Mouse (Mus musculus): Measurements from ENCODE around the gene Trpc1. TPM values are rescaled to one million over a fixed set of nuclear protein-coding genes. Genes with fewer than 3 reads are reported as not detected.

Gene Trpc1
- polyA plus RNA-seq, 1 experiment from 2014 or later, result 5.9 TPM

DNA sequence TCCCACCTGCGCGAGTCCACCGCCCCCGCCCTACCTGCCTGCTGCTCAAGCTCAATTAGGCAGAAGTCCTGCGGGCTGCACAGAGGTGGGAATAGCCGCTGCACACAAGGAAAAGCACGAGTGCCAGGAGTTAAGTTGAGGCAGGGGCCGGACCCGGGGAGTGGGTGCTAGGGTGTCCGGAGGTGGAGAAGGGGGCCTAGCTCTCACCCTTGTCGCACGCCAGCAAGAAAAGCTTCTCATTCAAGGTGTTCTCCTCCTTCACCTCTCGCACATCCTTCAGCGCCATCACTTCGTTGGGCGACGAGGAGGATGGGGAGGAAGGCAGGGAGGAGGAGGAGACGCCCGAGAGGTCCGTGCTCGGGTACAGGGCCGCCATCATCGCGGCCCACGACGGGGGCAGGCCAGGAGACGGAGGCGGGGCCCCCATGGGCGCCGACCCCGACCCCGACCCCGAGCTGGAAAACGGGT, 680 bp downstream of the Trpc1 start:
- Histone ChIP-seq H3K27me3 (peaks cover 7% of the 10 kb centered on the region; the same call in 1 of the 2 replicates), H3K4me1 (no peaks in the 10 kb centered on the region), H3K9ac (peak overlapping the region; percentile 91), H3K9me3 (replicated peaks) (no peaks in the 10 kb centered on the region), H3K36me3 (no peaks in the 10 kb centered on the region), H3K4me3 (peak overlapping the region; percentile 92), H3K4me2 (replicated peaks) (peak overlapping the region; percentile 76), H3K27ac (no peak overlapping the region)
- WGBS, result under 1% methylated on average over 31 of the region's 34 CpGs
- ATAC-seq (ENCODE audit: low FRiP score), result peak; percentile 69

DNA sequence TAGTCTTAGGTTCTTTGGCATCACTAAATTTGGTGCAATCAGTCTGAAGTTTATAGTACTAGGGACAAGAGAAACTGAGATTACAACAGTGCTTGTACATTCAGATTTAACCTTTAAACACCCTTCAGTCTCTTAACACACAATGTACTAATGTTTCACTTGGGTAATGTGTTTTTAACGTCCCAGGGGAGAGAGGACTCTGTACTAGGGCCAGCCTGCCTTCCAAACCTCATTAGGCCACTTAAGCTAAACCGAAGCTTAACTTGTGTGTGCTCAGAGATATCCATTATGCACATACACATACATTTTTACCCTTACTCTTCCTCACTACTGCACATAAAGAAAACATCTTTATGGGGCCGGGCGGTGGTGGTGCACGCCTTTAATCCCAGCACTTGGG, 2.9 kb downstream of the Trpc1 start:
- no peak for ATAC-seq (ENCODE audit: low FRiP score)
- 83% methylated on average over 5 of the region's 5 CpGs for WGBS

DNA sequence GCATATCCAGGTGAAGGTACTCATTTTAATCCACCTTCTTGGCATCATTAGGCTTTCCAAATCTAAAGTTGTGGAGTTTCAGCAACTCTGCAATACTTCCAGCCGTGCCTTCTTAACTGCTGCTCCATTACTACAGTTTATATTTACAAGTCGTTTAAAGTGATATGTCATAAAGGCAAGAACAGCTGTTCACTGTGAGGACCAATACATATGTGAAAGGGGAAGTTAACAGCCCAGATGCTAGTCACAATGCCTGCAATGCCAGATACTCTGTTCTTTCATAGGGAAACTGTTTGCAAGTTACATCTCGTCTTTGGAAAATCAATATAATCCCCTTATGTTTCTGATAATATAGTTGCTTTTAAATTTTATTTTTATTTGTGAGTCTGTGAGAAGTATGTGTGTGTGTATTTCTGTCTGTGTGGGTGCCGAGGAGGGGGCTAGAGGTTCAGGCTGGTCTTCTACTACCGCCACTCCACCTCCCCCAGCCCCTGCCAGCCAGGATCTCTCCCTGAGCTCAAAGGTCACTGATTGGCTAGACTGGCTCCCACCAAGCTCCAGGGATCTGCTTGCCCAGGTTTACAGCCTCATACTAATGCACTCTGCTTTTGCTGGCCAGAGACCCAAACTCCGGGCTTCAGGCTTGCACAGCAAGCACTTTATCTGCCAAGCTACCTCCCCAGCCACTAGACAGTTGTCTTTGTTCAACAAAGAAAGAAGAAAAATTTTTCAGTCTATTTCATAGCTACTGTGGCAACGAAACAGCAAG, 5.1 kb downstream of the Trpc1 start:
- Histone ChIP-seq H3K4me2 (replicated peaks) (no peak overlapping the region), H3K36me3 (no peaks in the 10 kb centered on the region), H3K27ac (no peak overlapping the region), H3K9ac (no peak overlapping the region), H3K27me3 (no peaks in the 10 kb centered on the region), H3K9me3 (replicated peaks) (no peaks in the 10 kb centered on the region), H3K4me3 (no peak overlapping the region), H3K4me1 (no peaks in the 10 kb centered on the region)
- WGBS, result 73% methylated on average over 7 of the region's 7 CpGs
- no peak for ATAC-seq (ENCODE audit: low FRiP score)

More for the DNA sequence above, 2.9 kb downstream of the Trpc1 start:
- H3K4me1 ChIP-seq, result no peaks in the 10 kb centered on the region
- H3K9me3 ChIP-seq (replicated peaks), result no peaks in the 10 kb centered on the region
- H3K9ac ChIP-seq, result no peak overlapping the region
- peaks cover 7% of the 10 kb centered on the region; the same call in 1 of the 2 replicates for H3K27me3 ChIP-seq
- H3K36me3 ChIP-seq, result no peaks in the 10 kb centered on the region
- H3K4me2 ChIP-seq (replicated peaks), result no peak overlapping the region
- H3K27ac ChIP-seq, result no peak overlapping the region
- H3K4me3 ChIP-seq, result no peak overlapping the region

DNA sequence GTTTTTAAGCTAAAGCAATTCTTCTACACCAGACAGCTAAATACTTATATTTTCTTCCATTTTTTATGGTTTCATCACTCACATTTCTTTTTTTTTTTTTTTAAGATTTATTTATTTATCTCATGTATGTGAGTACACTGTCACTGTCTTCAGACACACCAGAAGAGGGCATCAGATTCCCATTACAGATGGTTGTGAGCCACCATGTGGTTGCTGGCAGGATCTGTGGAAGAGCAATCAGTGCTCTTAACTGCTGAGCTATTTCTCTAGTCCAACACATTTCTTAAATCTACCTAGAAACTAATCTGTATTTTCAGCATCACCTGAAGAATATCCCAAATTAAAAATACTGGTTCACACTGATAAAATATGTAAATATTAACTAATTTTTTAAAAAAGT, 13.9 kb downstream of the Trpc1 start:
- H3K4me2 ChIP-seq (replicated peaks), result no peak overlapping the region
- no peaks in the 10 kb centered on the region for H3K9me3 ChIP-seq (replicated peaks)
- no peak for ATAC-seq (ENCODE audit: low FRiP score)
- no peaks in the 10 kb centered on the region for H3K27me3 ChIP-seq
- no peak overlapping the region for H3K9ac ChIP-seq
- H3K27ac ChIP-seq, result no peak overlapping the region
- no peak overlapping the region for H3K4me3 ChIP-seq
- peaks cover 6% of the 10 kb centered on the region; the same call in 1 of the 2 replicates for H3K36me3 ChIP-seq
- no peaks in the 10 kb centered on the region for H3K4me1 ChIP-seq

DNA sequence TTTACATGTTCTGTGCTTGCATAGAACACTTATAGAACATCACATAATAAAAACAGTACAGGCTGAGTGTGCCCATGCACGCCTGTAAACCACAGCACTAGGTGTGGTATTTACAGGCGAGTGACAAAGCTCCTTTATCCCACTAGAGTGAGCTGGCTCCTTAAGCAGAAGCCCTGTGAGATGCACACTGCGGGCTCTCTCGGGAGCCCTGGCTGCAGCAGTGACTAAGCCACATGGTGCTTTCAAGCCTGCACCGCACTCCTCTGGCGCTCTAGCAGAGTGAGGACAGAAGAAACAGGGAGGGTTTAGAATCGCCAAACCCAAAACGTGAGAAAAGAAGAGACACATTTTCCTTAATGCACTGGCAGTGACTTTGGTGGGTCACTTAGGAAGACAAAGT, 37.6 kb downstream of the Trpc1 start:
- Histone ChIP-seq H3K4me3 (no peak overlapping the region), H3K4me2 (replicated peaks) (no peak overlapping the region), H3K27ac (no peak overlapping the region), H3K36me3 (peaks cover 8% of the 10 kb centered on the region; the same call in 1 of the 2 replicates), H3K9ac (no peak overlapping the region), H3K9me3 (replicated peaks) (no peaks in the 10 kb centered on the region), H3K27me3 (no peaks in the 10 kb centered on the region), H3K4me1 (no peaks in the 10 kb centered on the region)
- no peak for ATAC-seq (ENCODE audit: low FRiP score)
- WGBS, result 27% methylated on average over 8 of the region's 8 CpGs

DNA sequence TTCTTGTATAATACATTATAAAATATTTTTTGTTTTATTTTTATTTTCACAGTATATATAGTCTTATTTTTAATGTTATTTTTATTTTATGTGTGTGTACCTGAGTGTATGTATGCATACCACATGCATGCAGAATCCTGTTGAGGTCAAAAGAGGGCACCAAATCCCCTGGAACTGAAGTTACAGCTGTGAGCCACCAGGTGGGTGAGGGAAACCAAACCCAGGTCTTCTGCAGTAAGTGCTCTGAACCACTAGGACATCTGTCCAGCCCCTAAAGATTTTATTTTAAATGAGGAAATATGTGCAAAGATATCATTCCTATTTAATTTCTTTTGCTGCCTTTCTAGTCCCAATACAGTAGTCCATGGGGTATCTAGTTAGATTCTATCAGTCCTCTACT, 41.2 kb downstream of the Trpc1 start:
- no peaks in the 10 kb centered on the region for H3K9me3 ChIP-seq (replicated peaks)
- H3K4me1 ChIP-seq, result no peaks in the 10 kb centered on the region
- no peak overlapping the region for H3K9ac ChIP-seq
- peaks cover 10% of the 10 kb centered on the region; the same call in 1 of the 2 replicates for H3K36me3 ChIP-seq
- H3K27me3 ChIP-seq, result no peaks in the 10 kb centered on the region
- H3K27ac ChIP-seq, result no peak overlapping the region
- no peak for ATAC-seq (ENCODE audit: low FRiP score)
- H3K4me3 ChIP-seq, result no peak overlapping the region
- H3K4me2 ChIP-seq (replicated peaks), result no peak overlapping the region

DNA sequence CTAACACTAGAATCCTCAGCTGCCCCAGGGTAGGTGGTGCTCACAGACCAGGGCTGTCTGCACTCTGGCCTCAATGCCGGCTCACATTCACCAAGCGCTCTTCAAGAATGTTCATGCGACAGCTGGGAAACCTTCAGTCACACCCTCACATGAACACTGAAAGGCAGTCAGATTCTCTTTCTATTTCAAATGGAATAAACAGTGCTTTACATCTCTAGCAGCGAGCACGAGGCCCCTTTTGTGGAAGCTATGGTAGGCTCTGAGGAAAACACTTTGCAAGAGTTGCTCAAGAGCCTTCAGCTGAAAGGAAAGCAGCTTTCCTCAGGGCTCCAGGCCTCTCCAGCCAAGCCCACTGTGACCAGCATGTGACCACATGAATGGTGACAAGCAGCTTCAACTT, 44.8 kb downstream of the Trpc1 start:
- Histone ChIP-seq H3K27me3 (no peaks in the 10 kb centered on the region), H3K4me1 (no peaks in the 10 kb centered on the region), H3K9ac (no peak overlapping the region), H3K36me3 (peaks cover 10% of the 10 kb centered on the region; the same call in 1 of the 2 replicates), H3K9me3 (replicated peaks) (no peaks in the 10 kb centered on the region), H3K4me2 (replicated peaks) (no peak overlapping the region), H3K27ac (no peak overlapping the region), H3K4me3 (no peak overlapping the region)
- WGBS, result 87% methylated on average over 5 of the region's 5 CpGs
- ATAC-seq (ENCODE audit: low FRiP score), result no peak

DNA sequence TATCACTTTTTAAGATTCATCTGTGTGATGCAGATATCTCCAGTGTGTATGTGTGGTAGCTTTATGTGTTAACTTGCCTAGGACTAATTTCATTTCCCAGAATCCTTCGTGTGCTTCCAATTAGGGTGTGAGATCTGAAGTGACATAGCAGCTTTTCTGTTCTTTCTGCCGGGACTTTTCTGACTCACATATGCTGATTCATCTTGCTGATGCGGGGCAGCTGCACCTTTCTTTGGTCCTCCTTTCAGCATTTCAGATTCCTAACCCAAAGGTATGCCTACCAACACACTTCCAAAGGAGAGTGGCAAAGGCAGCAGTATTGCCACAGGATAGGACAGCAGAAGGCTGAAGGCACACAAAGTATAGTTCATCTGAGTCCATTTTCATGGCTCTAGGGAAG, 46.1 kb downstream of the Trpc1 start:
- no peak for ATAC-seq (ENCODE audit: low FRiP score)
- H3K27me3 ChIP-seq, result no peaks in the 10 kb centered on the region
- no peak overlapping the region for H3K4me2 ChIP-seq (replicated peaks)
- 86% methylated on average over 3 of the region's 3 CpGs for WGBS
- no peak overlapping the region for H3K9ac ChIP-seq
- 0 out of 2 replicates have a peak, but pooled peaks cover 4% of the 10 kb centered on the region for H3K36me3 ChIP-seq
- no peak overlapping the region for H3K27ac ChIP-seq
- H3K4me3 ChIP-seq, result no peak overlapping the region
- H3K4me1 ChIP-seq, result no peaks in the 10 kb centered on the region
- no peaks in the 10 kb centered on the region for H3K9me3 ChIP-seq (replicated peaks)

DNA sequence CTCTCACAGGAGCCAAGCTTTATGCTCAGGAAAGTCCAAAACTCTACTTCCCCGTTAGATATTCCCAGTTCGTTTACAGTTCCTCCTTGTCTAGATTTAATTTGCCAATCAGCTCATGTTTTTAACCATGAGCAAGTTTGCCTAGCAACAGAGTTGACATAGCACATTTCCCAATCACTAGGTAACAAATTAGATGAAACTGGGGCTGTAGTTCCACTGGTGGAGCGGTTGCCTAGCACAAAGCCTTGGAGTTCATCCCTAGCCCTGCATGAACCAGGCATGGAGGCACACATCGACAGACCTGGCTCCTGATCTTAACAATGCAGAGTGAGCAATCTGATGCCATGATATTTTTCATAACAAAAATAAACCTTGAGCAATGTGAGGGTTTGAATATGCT, 50.9 kb downstream of the Trpc1 start:
- H3K27ac ChIP-seq, result no peak overlapping the region
- H3K9me3 ChIP-seq (replicated peaks), result no peaks in the 10 kb centered on the region
- no peak overlapping the region for H3K4me2 ChIP-seq (replicated peaks)
- no peak for ATAC-seq (ENCODE audit: low FRiP score)
- no peaks in the 10 kb centered on the region for H3K36me3 ChIP-seq
- WGBS, result 79% methylated on average over 4 of the region's 4 CpGs
- H3K4me3 ChIP-seq, result no peak overlapping the region
- H3K4me1 ChIP-seq, result no peaks in the 10 kb centered on the region
- no peaks in the 10 kb centered on the region for H3K27me3 ChIP-seq
- no peak overlapping the region for H3K9ac ChIP-seq

DNA sequence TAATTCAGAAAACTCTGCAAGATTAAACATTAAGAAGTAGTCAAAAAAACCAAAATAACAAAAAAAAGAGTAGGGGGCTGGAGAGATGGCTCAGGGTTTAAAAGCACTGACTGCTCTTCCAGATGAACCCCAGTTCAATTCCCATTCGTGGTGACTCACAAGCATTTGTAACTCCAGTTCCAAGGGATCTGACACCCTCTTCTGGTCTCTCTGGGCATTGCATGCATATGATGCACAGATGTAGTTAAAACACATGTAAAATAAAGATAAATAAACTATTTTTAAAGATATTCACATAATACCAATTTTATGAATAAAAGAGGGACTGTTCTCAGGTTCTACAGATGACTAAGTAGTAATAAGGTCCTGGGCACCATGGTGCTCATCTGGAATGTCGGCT, 52.4 kb downstream of the Trpc1 start:
- Histone ChIP-seq H3K27me3 (no peaks in the 10 kb centered on the region), H3K9ac (no peak overlapping the region), H3K36me3 (no peaks in the 10 kb centered on the region), H3K9me3 (replicated peaks) (no peaks in the 10 kb centered on the region), H3K4me3 (no peak overlapping the region), H3K4me2 (replicated peaks) (no peak overlapping the region), H3K27ac (no peak overlapping the region), H3K4me1 (no peaks in the 10 kb centered on the region)
- 51% methylated on average over 2 of the region's 2 CpGs for WGBS
- no peak for ATAC-seq (ENCODE audit: low FRiP score)

DNA sequence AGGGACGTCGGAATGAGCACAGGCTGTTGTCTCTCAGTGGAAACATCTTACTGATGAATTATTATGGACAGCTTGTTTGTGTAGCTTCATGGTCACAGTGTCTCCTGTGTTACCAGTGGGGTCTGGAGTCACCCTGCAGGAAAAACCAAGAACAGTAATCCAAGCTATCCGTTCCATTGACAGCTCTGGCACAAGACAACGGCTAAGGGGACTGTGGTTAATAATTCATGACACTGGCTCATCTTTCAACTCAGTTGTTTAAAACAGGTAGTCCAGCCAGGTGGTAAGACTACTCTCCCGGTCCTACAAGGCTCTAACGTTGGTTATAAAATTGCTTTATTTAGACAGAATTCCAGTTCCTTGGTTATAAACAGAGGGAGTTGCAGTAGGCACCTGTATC, 53.6 kb downstream of the Trpc1 start:
- H3K4me1 ChIP-seq, result no peaks in the 10 kb centered on the region
- H3K36me3 ChIP-seq, result no peaks in the 10 kb centered on the region
- no peaks in the 10 kb centered on the region for H3K27me3 ChIP-seq
- 81% methylated on average over 6 of the region's 6 CpGs for WGBS
- no peak for ATAC-seq (ENCODE audit: low FRiP score)
- H3K9ac ChIP-seq, result no peak overlapping the region
- no peak overlapping the region for H3K27ac ChIP-seq
- no peaks in the 10 kb centered on the region for H3K9me3 ChIP-seq (replicated peaks)
- no peak overlapping the region for H3K4me3 ChIP-seq
- H3K4me2 ChIP-seq (replicated peaks), result no peak overlapping the region

DNA sequence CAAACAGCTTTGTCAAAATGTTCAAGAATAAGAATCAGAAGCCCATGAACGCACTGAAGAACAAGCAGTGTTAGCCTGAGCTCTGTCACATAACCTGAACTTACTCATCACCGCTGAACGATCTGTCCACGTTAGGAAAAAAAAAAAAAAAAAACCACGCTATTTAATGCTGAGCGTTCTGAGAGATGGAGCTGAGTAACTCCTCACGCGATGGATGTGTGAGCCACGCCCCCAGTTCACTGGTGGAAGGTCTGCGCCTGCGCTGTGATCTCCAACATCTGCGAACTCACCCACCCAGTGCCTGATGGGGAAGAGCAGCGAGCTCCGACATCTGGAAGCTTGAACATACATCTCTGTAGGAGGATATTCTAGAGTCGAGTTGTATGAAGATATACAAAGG, 55.2 kb downstream of the Trpc1 start:
- Histone ChIP-seq H3K9me3 (replicated peaks) (no peaks in the 10 kb centered on the region), H3K4me3 (no peak overlapping the region), H3K27me3 (no peaks in the 10 kb centered on the region), H3K36me3 (no peaks in the 10 kb centered on the region), H3K4me2 (replicated peaks) (no peak overlapping the region), H3K9ac (no peak overlapping the region), H3K4me1 (no peaks in the 10 kb centered on the region), H3K27ac (no peak overlapping the region)
- no peak for ATAC-seq (ENCODE audit: low FRiP score)
- WGBS, result 92% methylated on average over 15 of the region's 15 CpGs

DNA sequence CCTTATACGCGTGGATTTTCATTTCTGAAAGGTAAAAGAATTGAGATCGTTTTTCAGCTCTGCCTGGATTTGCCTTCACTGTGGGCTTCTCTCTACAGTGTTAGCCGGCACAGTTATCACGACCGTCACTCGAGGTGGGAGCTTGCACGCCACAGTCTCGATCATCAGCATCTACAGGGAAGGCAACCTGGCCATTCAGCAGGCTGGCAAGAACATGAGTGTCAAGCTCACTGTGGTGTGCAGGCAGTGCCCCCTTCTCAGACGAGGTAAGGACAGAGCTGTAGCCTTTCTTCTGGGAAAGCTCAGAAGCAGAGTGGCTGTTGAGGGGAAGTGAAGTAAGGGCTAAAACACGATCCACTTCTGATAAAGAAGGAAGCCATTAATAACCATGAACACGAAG, 55.6 kb downstream of the Trpc1 start:
- Histone ChIP-seq H3K27ac (no peak overlapping the region), H3K9me3 (replicated peaks) (no peaks in the 10 kb centered on the region), H3K4me2 (replicated peaks) (no peak overlapping the region), H3K4me1 (no peaks in the 10 kb centered on the region), H3K36me3 (no peaks in the 10 kb centered on the region), H3K27me3 (no peaks in the 10 kb centered on the region), H3K9ac (no peak overlapping the region), H3K4me3 (no peak overlapping the region)
- WGBS, result 87% methylated on average over 12 of the region's 12 CpGs
- ATAC-seq (ENCODE audit: low FRiP score), result no peak

Measured in hindbrain, embryonic 12.5 days (tissue).